Mouse (Mus musculus): Measurements from ENCODE around the gene Cdkn3. TPM values are rescaled to one million over a fixed set of nuclear protein-coding genes. Genes with fewer than 3 reads are reported as not detected.
A peak's percentile ranks its signal among the peaks of the same experiment; 100 is the strongest.
"Not testable (repeated sequence)": the region's sequence is repeated elsewhere in the genome, so short reads cannot be mapped to it uniquely, and the experiment has no call there.

Cdkn3 gene
- polyA plus RNA-seq, 2 experiments, result 23.4 to 46.6 TPM

- H3K4me1 ChIP-seq (ENCODE audit: control insufficient read depth, insufficient read depth, low read length), result peaks cover 17% of the 10 kb centered on the region
- H3K9ac ChIP-seq (ENCODE audit: low read depth, low read length, severe bottlenecking), result no peak overlapping the region
- DNase-seq (ENCODE audit: low spot score) (no peak), ATAC-seq (ENCODE audit: low FRiP score, low read depth) (no peak)
- WGBS, result 55% methylated on average over 3 of the region's 3 CpGs
- H3K9me3 ChIP-seq (ENCODE audit: control insufficient read depth, low read length), result no peaks in the 10 kb centered on the region
- H3K36me3 ChIP-seq (ENCODE audit: control insufficient read depth, insufficient read depth, low read length), result no peaks in the 10 kb centered on the region
- TF ChIP-seq POLR2A (IDR thresholded peaks at IDR 0.05; ENCODE audit: borderline replicate concordance, extremely low read depth, insufficient read depth, insufficient read length), result no peak
- no peaks in the 10 kb centered on the region for H3K27me3 ChIP-seq (ENCODE audit: control insufficient read depth, insufficient read depth, low read length)
- H3K27ac ChIP-seq (replicated peaks; ENCODE audit: low read depth, low read length), result no peak overlapping the region
- no peak overlapping the region for H3K4me2 ChIP-seq (replicated peaks; ENCODE audit: low read depth, low read length, severe bottlenecking)
- H3K4me3 ChIP-seq (replicated peaks; ENCODE audit: low read length), result no peak overlapping the region
These were observed 34.6 kb upstream of the Cdkn3 start for GRCm38 (mm10) chr14:46725743-46726142.

- Histone ChIP-seq H3K27me3 (ENCODE audit: control insufficient read depth, insufficient read depth, low read length) (no peaks in the 10 kb centered on the region), H3K9me3 (ENCODE audit: control insufficient read depth, low read length) (no peaks in the 10 kb centered on the region), H3K36me3 (ENCODE audit: control insufficient read depth, insufficient read depth, low read length) (no peaks in the 10 kb centered on the region), H3K4me1 (ENCODE audit: control insufficient read depth, insufficient read depth, low read length) (0 out of 2 replicates have a peak, but pooled peaks cover 2% of the 10 kb centered on the region), H3K4me2 (replicated peaks; ENCODE audit: low read depth, low read length, severe bottlenecking) (no peak overlapping the region), H3K4me3 (replicated peaks; ENCODE audit: low read length) (no peak overlapping the region), H3K27ac (replicated peaks; ENCODE audit: low read depth, low read length) (no peak overlapping the region), H3K9ac (ENCODE audit: low read depth, low read length, severe bottlenecking) (no peak overlapping the region)
- ATAC-seq (ENCODE audit: low FRiP score, low read depth) (peak; percentile 53; the same call in 1 of the 2 replicates), DNase-seq (ENCODE audit: low spot score) (peak; percentile 63)
- no peak for TF ChIP-seq POLR2A (IDR thresholded peaks at IDR 0.05; ENCODE audit: borderline replicate concordance, extremely low read depth, insufficient read depth, insufficient read length)
- 58% methylated on average over 5 of the region's 5 CpGs for WGBS
These were observed 26.1 kb upstream of the Cdkn3 start for GRCm38 (mm10) chr14:46734262-46734661.

GRCm38 (mm10) chr14:46734761-46735455 is 25.4 kb upstream of the Cdkn3 start:
- H3K4me1 ChIP-seq (ENCODE audit: control insufficient read depth, insufficient read depth, low read length), result 0 out of 2 replicates have a peak, but pooled peaks cover 2% of the 10 kb centered on the region
- no peak for TF ChIP-seq POLR2A (IDR thresholded peaks at IDR 0.05; ENCODE audit: borderline replicate concordance, extremely low read depth, insufficient read depth, insufficient read length)
- no peaks in the 10 kb centered on the region for H3K27me3 ChIP-seq (ENCODE audit: control insufficient read depth, insufficient read depth, low read length)
- H3K9me3 ChIP-seq (ENCODE audit: control insufficient read depth, low read length), result no peaks in the 10 kb centered on the region
- 78% methylated on average over 14 of the region's 14 CpGs for WGBS
- no peak overlapping the region for H3K4me2 ChIP-seq (replicated peaks; ENCODE audit: low read depth, low read length, severe bottlenecking)
- DNase-seq (ENCODE audit: low spot score) (no peak), ATAC-seq (ENCODE audit: low FRiP score, low read depth) (no peak)
- no peaks in the 10 kb centered on the region for H3K36me3 ChIP-seq (ENCODE audit: control insufficient read depth, insufficient read depth, low read length)
- no peak overlapping the region for H3K9ac ChIP-seq (ENCODE audit: low read depth, low read length, severe bottlenecking)
- no peak overlapping the region for H3K4me3 ChIP-seq (replicated peaks; ENCODE audit: low read length)
- H3K27ac ChIP-seq (replicated peaks; ENCODE audit: low read depth, low read length), result no peak overlapping the region

GRCm38 (mm10) chr14:46736366-46736765 is 24.0 kb upstream of the Cdkn3 start:
- Histone ChIP-seq H3K9me3 (ENCODE audit: control insufficient read depth, low read length) (no peaks in the 10 kb centered on the region), H3K4me1 (ENCODE audit: control insufficient read depth, insufficient read depth, low read length) (0 out of 2 replicates have a peak, but pooled peaks cover 2% of the 10 kb centered on the region), H3K4me2 (replicated peaks; ENCODE audit: low read depth, low read length, severe bottlenecking) (no peak overlapping the region), H3K27me3 (ENCODE audit: control insufficient read depth, insufficient read depth, low read length) (no peaks in the 10 kb centered on the region), H3K36me3 (ENCODE audit: control insufficient read depth, insufficient read depth, low read length) (no peaks in the 10 kb centered on the region), H3K27ac (replicated peaks; ENCODE audit: low read depth, low read length) (no peak overlapping the region), H3K9ac (ENCODE audit: low read depth, low read length, severe bottlenecking) (no peak overlapping the region), H3K4me3 (replicated peaks; ENCODE audit: low read length) (no peak overlapping the region)
- no peak for ATAC-seq (ENCODE audit: low FRiP score, low read depth)
- WGBS, result 87% methylated on average over 4 of the region's 4 CpGs
- TF ChIP-seq POLR2A (IDR thresholded peaks at IDR 0.05; ENCODE audit: borderline replicate concordance, extremely low read depth, insufficient read depth, insufficient read length), result no peak
- no peak for DNase-seq (ENCODE audit: low spot score)

GRCm38 (mm10) chr14:46737346-46737745 is 23.0 kb upstream of the Cdkn3 start:
- H3K4me2 ChIP-seq (replicated peaks; ENCODE audit: low read depth, low read length, severe bottlenecking); DNase-seq (ENCODE audit: low spot score); H3K27me3 ChIP-seq (ENCODE audit: control insufficient read depth, insufficient read depth, low read length); H3K4me3 ChIP-seq (replicated peaks; ENCODE audit: low read length); H3K9ac ChIP-seq (ENCODE audit: low read depth, low read length, severe bottlenecking); H3K36me3 ChIP-seq (ENCODE audit: control insufficient read depth, insufficient read depth, low read length); ATAC-seq (ENCODE audit: low FRiP score, low read depth); H3K9me3 ChIP-seq (ENCODE audit: control insufficient read depth, low read length); H3K27ac ChIP-seq (replicated peaks; ENCODE audit: low read depth, low read length); H3K4me1 ChIP-seq (ENCODE audit: control insufficient read depth, insufficient read depth, low read length): not testable (repeated sequence)
